Mouse (Mus musculus): Measurements from ENCODE around the gene Ap3b1. TPM values are rescaled to one million over a fixed set of nuclear protein-coding genes. Genes with fewer than 3 reads are reported as not detected.

Ap3b1 gene
- polyA plus RNA-seq, 1 experiment, result 40.2 TPM

GRCm38 (mm10) chr13:94577177-94577540 is 218.4 kb downstream of the Ap3b1 start:
- no peaks in the 10 kb centered on the region for H3K4me1 ChIP-seq (ENCODE audit: control insufficient read depth, insufficient read depth, low read length)
- TF ChIP-seq POLR2A (IDR thresholded peaks at IDR 0.05; ENCODE audit: extremely low read depth, insufficient read depth, low read length), result no peak
- no peak for TF ChIP-seq CTCF (IDR thresholded peaks at IDR 0.05; ENCODE audit: extremely low read depth, insufficient read depth, low read length)
- no peak overlapping the region for H3K27ac ChIP-seq (ENCODE audit: insufficient read depth, low read length)
- H3K4me3 ChIP-seq (ENCODE audit: insufficient read depth, low read length), result no peak overlapping the region

- H3K27ac ChIP-seq (ENCODE audit: insufficient read depth, low read length), result no peak overlapping the region
- no peak for TF ChIP-seq CTCF (IDR thresholded peaks at IDR 0.05; ENCODE audit: extremely low read depth, insufficient read depth, low read length)
- no peak for TF ChIP-seq POLR2A (IDR thresholded peaks at IDR 0.05; ENCODE audit: extremely low read depth, insufficient read depth, low read length)
- no peak overlapping the region for H3K4me3 ChIP-seq (ENCODE audit: insufficient read depth, low read length)
These were observed 236.5 kb downstream of the Ap3b1 start for GRCm38 (mm10) chr13:94595289-94595688.

GRCm38 (mm10) chr13:94595701-94596361 is 237.1 kb downstream of the Ap3b1 start:
- H3K4me1 ChIP-seq (ENCODE audit: control insufficient read depth, insufficient read depth, low read length), result no peaks in the 10 kb centered on the region
- TF ChIP-seq CTCF (IDR thresholded peaks at IDR 0.05; ENCODE audit: extremely low read depth, insufficient read depth, low read length) (no peak), POLR2A (IDR thresholded peaks at IDR 0.05; ENCODE audit: extremely low read depth, insufficient read depth, low read length) (no peak)
- no peak overlapping the region for H3K27ac ChIP-seq (ENCODE audit: insufficient read depth, low read length)
- no peak overlapping the region for H3K4me3 ChIP-seq (ENCODE audit: insufficient read depth, low read length)

More at GRCm38 (mm10) chr13:94595289-94595688, 236.5 kb downstream of the Ap3b1 start:
- no peaks in the 10 kb centered on the region for H3K4me1 ChIP-seq (ENCODE audit: control insufficient read depth, insufficient read depth, low read length)

- no peaks in the 10 kb centered on the region for H3K4me1 ChIP-seq (ENCODE audit: control insufficient read depth, insufficient read depth, low read length)
- H3K4me3 ChIP-seq (ENCODE audit: insufficient read depth, low read length), result no peak overlapping the region
- TF ChIP-seq CTCF (IDR thresholded peaks at IDR 0.05; ENCODE audit: extremely low read depth, insufficient read depth, low read length), result no peak
- no peak for TF ChIP-seq POLR2A (IDR thresholded peaks at IDR 0.05; ENCODE audit: extremely low read depth, insufficient read depth, low read length)
- H3K27ac ChIP-seq (ENCODE audit: insufficient read depth, low read length), result no peak overlapping the region
These were observed 237.8 kb downstream of the Ap3b1 start for GRCm38 (mm10) chr13:94596386-94597033.

- TF ChIP-seq CTCF (IDR thresholded peaks at IDR 0.05; ENCODE audit: extremely low read depth, insufficient read depth, low read length) (no peak), POLR2A (IDR thresholded peaks at IDR 0.05; ENCODE audit: extremely low read depth, insufficient read depth, low read length) (no peak)
- Histone ChIP-seq H3K4me3 (ENCODE audit: insufficient read depth, low read length) (no peak overlapping the region), H3K27ac (ENCODE audit: insufficient read depth, low read length) (no peak overlapping the region), H3K4me1 (ENCODE audit: control insufficient read depth, insufficient read depth, low read length) (no peaks in the 10 kb centered on the region)
These were observed 241.0 kb downstream of the Ap3b1 start for GRCm38 (mm10) chr13:94599718-94600117.

- Histone ChIP-seq H3K4me1 (ENCODE audit: control insufficient read depth, insufficient read depth, low read length) (no peaks in the 10 kb centered on the region), H3K27ac (ENCODE audit: insufficient read depth, low read length) (no peak overlapping the region), H3K4me3 (ENCODE audit: insufficient read depth, low read length) (no peak overlapping the region)
- TF ChIP-seq CTCF (IDR thresholded peaks at IDR 0.05; ENCODE audit: extremely low read depth, insufficient read depth, low read length) (no peak), POLR2A (IDR thresholded peaks at IDR 0.05; ENCODE audit: extremely low read depth, insufficient read depth, low read length) (no peak)
These were observed 248.5 kb downstream of the Ap3b1 start for GRCm38 (mm10) chr13:94607035-94607860.

- Histone ChIP-seq H3K4me1 (ENCODE audit: control insufficient read depth, insufficient read depth, low read length) (no peaks in the 10 kb centered on the region), H3K4me3 (ENCODE audit: insufficient read depth, low read length) (no peak overlapping the region), H3K27ac (ENCODE audit: insufficient read depth, low read length) (no peak overlapping the region)
- no peak for TF ChIP-seq POLR2A (IDR thresholded peaks at IDR 0.05; ENCODE audit: extremely low read depth, insufficient read depth, low read length)
- no peak for TF ChIP-seq CTCF (IDR thresholded peaks at IDR 0.05; ENCODE audit: extremely low read depth, insufficient read depth, low read length)
These were observed 249.1 kb downstream of the Ap3b1 start for GRCm38 (mm10) chr13:94607861-94608223.

GRCm38 (mm10) chr13:94608420-94608831 is 249.7 kb downstream of the Ap3b1 start:
- Histone ChIP-seq H3K27ac (ENCODE audit: insufficient read depth, low read length) (no peak overlapping the region; the same call in 1 of the 2 replicates), H3K4me1 (ENCODE audit: control insufficient read depth, insufficient read depth, low read length) (no peaks in the 10 kb centered on the region), H3K4me3 (ENCODE audit: insufficient read depth, low read length) (no peak overlapping the region)
- TF ChIP-seq POLR2A (IDR thresholded peaks at IDR 0.05; ENCODE audit: extremely low read depth, insufficient read depth, low read length) (no peak), CTCF (IDR thresholded peaks at IDR 0.05; ENCODE audit: extremely low read depth, insufficient read depth, low read length) (no peak)

GRCm38 (mm10) chr13:94608947-94609346 is 250.2 kb downstream of the Ap3b1 start:
- Histone ChIP-seq H3K4me1 (ENCODE audit: control insufficient read depth, insufficient read depth, low read length) (no peaks in the 10 kb centered on the region), H3K27ac (ENCODE audit: insufficient read depth, low read length) (no peak overlapping the region), H3K4me3 (ENCODE audit: insufficient read depth, low read length) (no peak overlapping the region)
- TF ChIP-seq CTCF (IDR thresholded peaks at IDR 0.05; ENCODE audit: extremely low read depth, insufficient read depth, low read length) (no peak), POLR2A (IDR thresholded peaks at IDR 0.05; ENCODE audit: extremely low read depth, insufficient read depth, low read length) (no peak)

Other genes with a start within 250 kb of the Ap3b1 start
- gene Scamp1, start 73.1 kb upstream of the Ap3b1 start, polyA plus RNA-seq (2012; rRNA removed), result 98.4 and 101 TPM in 2 replicates